Mouse (Mus musculus) hematopoietic stem cell, adult 5-6 weeks (primary cell): ENCODE measurements at regions not wholly inside any gene's neighbourhood (a gene's known extent, or its start where the extent isn't known, plus 50 kb on each side); places are given as distances from the start of the nearest gene placed in this dataset.

Experiments
- ATAC-seq, 2 experiments: fragments of 125-278 bp in 1 of 2; replicated peaks in 1 of 2; 2 replicates each; pipeline ENCODE4 v1.8.0; 2016 to 2017; ENCODE audit warnings: inconsistent platforms in 2 of 2, mild to moderate bottlenecking in 2 of 2, moderate number of reproducible peaks in 2 of 2, low read depth in 1 of 2, moderate TSS enrichment in 1 of 2; ENCODE audit not compliant: low FRiP score in 2 of 2, poor library complexity in 2 of 2, severe bottlenecking in 2 of 2, insufficient read depth in 1 of 2, low TSS enrichment in 1 of 2

- ATAC-seq: no peak
Observed at GRCm38 (mm10) chr8:88417307-88418095, 55.5 kb upstream of the Brd7 start.

GRCm38 (mm10) chr8:88423264-88423663 lies 61.3 kb upstream of the Brd7 start:
- no peak for ATAC-seq

- no peak for ATAC-seq
Observed at GRCm38 (mm10) chr8:88428560-88428959, 66.6 kb upstream of the Brd7 start.

GRCm38 (mm10) chr8:88431389-88431788 lies 69.4 kb upstream of the Brd7 start:
- no peak for ATAC-seq

- no peak for ATAC-seq
Observed at GRCm38 (mm10) chr8:88435686-88436085, 73.7 kb upstream of the Brd7 start.

GRCm38 (mm10) chr8:88440219-88440618 lies 78.2 kb upstream of the Brd7 start:
- no peak for ATAC-seq

- ATAC-seq: no peak
Observed at GRCm38 (mm10) chr8:88443397-88443796, 77.8 kb upstream of the Nkd1 start.

GRCm38 (mm10) chr8:88447406-88447805 lies 73.7 kb upstream of the Nkd1 start:
- ATAC-seq: no peak

GRCm38 (mm10) chr8:88447844-88448535 lies 73.2 kb upstream of the Nkd1 start:
- no peak for ATAC-seq

GRCm38 (mm10) chr8:88449001-88449400 lies 72.2 kb upstream of the Nkd1 start:
- ATAC-seq: no peak

GRCm38 (mm10) chr8:88449534-88449933 lies 71.6 kb upstream of the Nkd1 start:
- ATAC-seq: no peak

- ATAC-seq: peak; percentile 85 to 89
Observed at GRCm38 (mm10) chr8:88450864-88451657, 70.1 kb upstream of the Nkd1 start.

- ATAC-seq: no peak
Observed at GRCm38 (mm10) chr8:88451658-88452500, 69.3 kb upstream of the Nkd1 start.

GRCm38 (mm10) chr8:88452501-88452847 lies 68.7 kb upstream of the Nkd1 start:
- no peak for ATAC-seq

- peak in 1 of 2 experiments; percentile 16; a peak in 1 of 4 replicates for ATAC-seq
Observed at GRCm38 (mm10) chr8:88454048-88454696, 67.0 kb upstream of the Nkd1 start.

GRCm38 (mm10) chr8:88454906-88455305 lies 66.2 kb upstream of the Nkd1 start:
- no peak for ATAC-seq
